Mouse (Mus musculus) C2C12 (cell line): Measurements from ENCODE around the gene Zfp866.

Experiments used
- CEBPB ChIP-seq: IDR thresholded peaks from one replicate; pipeline ENCODE4 v1.6.1; 2011; ENCODE audit warnings: low read depth, mild to moderate bottlenecking, control low read depth, moderate library complexity
- CTCF ChIP-seq: IDR thresholded peaks from one replicate; pipeline ENCODE4 v1.5.1; 2011; ENCODE audit not compliant: control insufficient read depth, insufficient read depth, insufficient read length
- FOSL1 ChIP-seq: IDR thresholded peaks from one replicate; pipeline ENCODE4 v1.8.0; 2011; ENCODE audit warnings: mild to moderate bottlenecking, low read length; ENCODE audit not compliant: poor library complexity, insufficient read depth, severe bottlenecking
- MAX ChIP-seq: IDR thresholded peaks from one replicate; pipeline ENCODE4 v1.6.1; 2011; ENCODE audit warnings: mild to moderate bottlenecking, control low read depth
- MYOD1 ChIP-seq: IDR thresholded peaks from one replicate; pipeline ENCODE4 v1.6.1; 2011; ENCODE audit warnings: low read depth; ENCODE audit not compliant: control insufficient read depth, insufficient read length
- MYOG ChIP-seq: IDR thresholded peaks from one replicate; pipeline ENCODE4 v1.6.1; 2011; ENCODE audit not compliant: control insufficient read depth, insufficient read length; ENCODE audit errors: extremely low read depth
- USF1 ChIP-seq: IDR thresholded peaks from one replicate; pipeline ENCODE4 v1.6.1; 2011; ENCODE audit warnings: low read depth, mild to moderate bottlenecking, control low read depth, moderate library complexity

DNA sequence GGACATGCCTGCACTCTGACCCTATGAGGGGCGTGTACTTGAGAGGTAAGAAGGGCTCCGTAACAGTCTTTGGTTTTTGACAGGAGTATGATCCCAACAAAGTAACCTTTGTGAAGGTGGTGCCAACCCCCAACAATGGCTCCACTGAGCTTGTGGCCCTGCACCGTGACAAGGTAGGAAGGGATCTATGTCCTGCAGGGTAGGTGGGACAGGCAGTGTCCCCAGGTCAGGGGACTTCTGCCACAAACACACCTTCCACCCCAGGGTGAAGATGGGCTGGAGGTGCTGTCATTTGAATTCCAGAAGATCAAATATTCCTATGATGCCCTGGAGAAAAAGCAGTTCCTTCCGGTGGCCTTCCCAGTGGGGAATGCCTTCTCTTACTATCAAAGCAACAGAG lies 2.7 kb upstream of the Zfp866 start:
- no peak for TF ChIP-seq CTCF
- TF ChIP-seq USF1: no peak
- no peak for TF ChIP-seq CEBPB
- no peak for TF ChIP-seq MYOG
- TF ChIP-seq FOSL1: no peak
- TF ChIP-seq MYOD1: no peak
- no peak for TF ChIP-seq MAX
